Mouse (Mus musculus): ENCODE data around the gene Slc35c2. TPM values are rescaled to one million over a fixed set of nuclear protein-coding genes. Genes with fewer than 3 reads are reported as not detected.

Gene Slc35c2
- polyA plus RNA-seq, 1 experiment from 2014 or later = 37.6 TPM

- Histone ChIP-seq H3K27ac (replicated peaks) (no peak overlapping the region), H3K27me3 (replicated peaks) (peaks cover 95% of the 10 kb centered on the region), H3K4me1 (no peaks in the 10 kb centered on the region), H3K4me2 (no peak overlapping the region), H3K9me3 (no peaks in the 10 kb centered on the region), H3K4me3 (no peak overlapping the region), H3K9ac (no peak overlapping the region), H3K36me3 (no peaks in the 10 kb centered on the region)
- ATAC-seq (ENCODE audit: extremely low read depth, insufficient number of reproducible peaks, low FRiP score, low TSS enrichment) = no peak
- 60% methylated on average over 8 of the region's 8 CpGs for WGBS
These were observed 35.3 kb downstream of the Slc35c2 start for GRCm38 (mm10) chr2:165252381-165252780.

GRCm38 (mm10) chr2:165250903-165251302 lies 36.8 kb downstream of the Slc35c2 start:
- no peak overlapping the region for H3K27ac ChIP-seq (replicated peaks)
- no peaks in the 10 kb centered on the region for H3K9me3 ChIP-seq
- no peaks in the 10 kb centered on the region for H3K4me1 ChIP-seq
- no peak overlapping the region for H3K4me3 ChIP-seq
- H3K36me3 ChIP-seq = no peaks in the 10 kb centered on the region
- WGBS = 36% methylated on average over 1 of the region's 1 CpGs
- H3K4me2 ChIP-seq = no peak overlapping the region
- no peak overlapping the region for H3K9ac ChIP-seq
- no peak for ATAC-seq (ENCODE audit: extremely low read depth, insufficient number of reproducible peaks, low FRiP score, low TSS enrichment)
- H3K27me3 ChIP-seq (replicated peaks) = peaks cover 93% of the 10 kb centered on the region

GRCm38 (mm10) chr2:165248967-165249366 lies 38.7 kb downstream of the Slc35c2 start:
- no peak overlapping the region for H3K9ac ChIP-seq
- ATAC-seq (ENCODE audit: extremely low read depth, insufficient number of reproducible peaks, low FRiP score, low TSS enrichment) = no peak
- H3K36me3 ChIP-seq = no peaks in the 10 kb centered on the region
- H3K9me3 ChIP-seq = no peaks in the 10 kb centered on the region
- H3K27me3 ChIP-seq (replicated peaks) = peaks cover 93% of the 10 kb centered on the region
- 16% methylated on average over 3 of the region's 3 CpGs for WGBS
- no peak overlapping the region for H3K4me2 ChIP-seq
- H3K4me1 ChIP-seq = no peaks in the 10 kb centered on the region
- no peak overlapping the region for H3K4me3 ChIP-seq
- no peak overlapping the region for H3K27ac ChIP-seq (replicated peaks)

- peaks cover 94% of the 10 kb centered on the region for H3K27me3 ChIP-seq (replicated peaks)
- H3K27ac ChIP-seq (replicated peaks) = no peak overlapping the region
- no peak overlapping the region for H3K9ac ChIP-seq
- no peaks in the 10 kb centered on the region for H3K9me3 ChIP-seq
- 12% methylated on average over 11 of the region's 11 CpGs for WGBS
- no peak overlapping the region for H3K4me3 ChIP-seq
- H3K4me1 ChIP-seq = peaks cover 4% of the 10 kb centered on the region
- H3K4me2 ChIP-seq = no peak overlapping the region
- H3K36me3 ChIP-seq = no peaks in the 10 kb centered on the region
- no peak for ATAC-seq (ENCODE audit: extremely low read depth, insufficient number of reproducible peaks, low FRiP score, low TSS enrichment)
These were observed 41.3 kb downstream of the Slc35c2 start for GRCm38 (mm10) chr2:165246349-165246748.

- Histone ChIP-seq H3K9me3 (no peaks in the 10 kb centered on the region), H3K27me3 (replicated peaks) (peaks cover 99% of the 10 kb centered on the region), H3K9ac (no peak overlapping the region), H3K4me1 (peaks cover 4% of the 10 kb centered on the region), H3K4me2 (no peak overlapping the region), H3K4me3 (no peak overlapping the region), H3K27ac (replicated peaks) (no peak overlapping the region), H3K36me3 (no peaks in the 10 kb centered on the region)
- no peak for ATAC-seq (ENCODE audit: extremely low read depth, insufficient number of reproducible peaks, low FRiP score, low TSS enrichment)
- WGBS = 6% methylated on average over 11 of the region's 11 CpGs
These were observed 44.4 kb downstream of the Slc35c2 start for GRCm38 (mm10) chr2:165243122-165243720.

- no peak overlapping the region for H3K9ac ChIP-seq
- 2% methylated on average over 13 of the region's 13 CpGs for WGBS
- no peak overlapping the region for H3K4me2 ChIP-seq
- peaks cover 4% of the 10 kb centered on the region for H3K4me1 ChIP-seq
- H3K9me3 ChIP-seq = no peaks in the 10 kb centered on the region
- no peak overlapping the region for H3K4me3 ChIP-seq
- ATAC-seq (ENCODE audit: extremely low read depth, insufficient number of reproducible peaks, low FRiP score, low TSS enrichment) = no peak
- peaks cover 99% of the 10 kb centered on the region for H3K27me3 ChIP-seq (replicated peaks)
- no peaks in the 10 kb centered on the region for H3K36me3 ChIP-seq
- no peak overlapping the region for H3K27ac ChIP-seq (replicated peaks)
These were observed 45.1 kb downstream of the Slc35c2 start for GRCm38 (mm10) chr2:165242575-165242974.

GRCm38 (mm10) chr2:165241786-165242185 lies 45.9 kb downstream of the Slc35c2 start:
- no peak for ATAC-seq (ENCODE audit: extremely low read depth, insufficient number of reproducible peaks, low FRiP score, low TSS enrichment)
- peaks cover 98% of the 10 kb centered on the region for H3K27me3 ChIP-seq (replicated peaks)
- no peaks in the 10 kb centered on the region for H3K9me3 ChIP-seq
- no peaks in the 10 kb centered on the region for H3K36me3 ChIP-seq
- H3K27ac ChIP-seq (replicated peaks) = no peak overlapping the region
- H3K4me2 ChIP-seq = no peak overlapping the region
- WGBS = 45% methylated on average over 7 of the region's 7 CpGs
- no peak overlapping the region for H3K9ac ChIP-seq
- H3K4me1 ChIP-seq = peaks cover 4% of the 10 kb centered on the region
- no peak overlapping the region for H3K4me3 ChIP-seq

GRCm38 (mm10) chr2:165240371-165240770 lies 47.3 kb downstream of the Slc35c2 start:
- no peak overlapping the region for H3K4me3 ChIP-seq
- peaks cover 4% of the 10 kb centered on the region for H3K4me1 ChIP-seq
- peaks cover 99% of the 10 kb centered on the region for H3K27me3 ChIP-seq (replicated peaks)
- H3K4me2 ChIP-seq = no peak overlapping the region
- no peaks in the 10 kb centered on the region for H3K36me3 ChIP-seq
- 19% methylated on average over 8 of the region's 8 CpGs for WGBS
- ATAC-seq (ENCODE audit: extremely low read depth, insufficient number of reproducible peaks, low FRiP score, low TSS enrichment) = no peak
- no peaks in the 10 kb centered on the region for H3K9me3 ChIP-seq
- H3K27ac ChIP-seq (replicated peaks) = no peak overlapping the region
- H3K9ac ChIP-seq = no peak overlapping the region

- H3K9ac ChIP-seq = no peak overlapping the region
- H3K27ac ChIP-seq (replicated peaks) = no peak overlapping the region
- H3K4me1 ChIP-seq = peaks cover 12% of the 10 kb centered on the region
- no peak overlapping the region for H3K4me2 ChIP-seq
- peaks cover 99% of the 10 kb centered on the region for H3K27me3 ChIP-seq (replicated peaks)
- WGBS = 13% methylated on average over 15 of the region's 15 CpGs
- H3K9me3 ChIP-seq = no peaks in the 10 kb centered on the region
- no peak overlapping the region for H3K4me3 ChIP-seq
- ATAC-seq (ENCODE audit: extremely low read depth, insufficient number of reproducible peaks, low FRiP score, low TSS enrichment) = no peak
- H3K36me3 ChIP-seq = no peaks in the 10 kb centered on the region
These were observed 48.0 kb downstream of the Slc35c2 start for GRCm38 (mm10) chr2:165239533-165240144.

GRCm38 (mm10) chr2:165238416-165239145 lies 49.1 kb downstream of the Slc35c2 start:
- Histone ChIP-seq H3K9ac (no peak overlapping the region), H3K4me1 (peaks cover 21% of the 10 kb centered on the region), H3K4me2 (no peak overlapping the region), H3K27me3 (replicated peaks) (peaks cover 99% of the 10 kb centered on the region), H3K36me3 (no peaks in the 10 kb centered on the region), H3K9me3 (no peaks in the 10 kb centered on the region), H3K4me3 (no peak overlapping the region), H3K27ac (replicated peaks) (no peak overlapping the region)
- 12% methylated on average over 12 of the region's 12 CpGs for WGBS
- no peak for ATAC-seq (ENCODE audit: extremely low read depth, insufficient number of reproducible peaks, low FRiP score, low TSS enrichment)

GRCm38 (mm10) chr2:165234613-165235291 lies 52.9 kb downstream of the Slc35c2 start, which contains the start of gene Cdh22:
TSS of gene Cdh22 (minus strand) at chr2:165234853.
- H3K27me3 ChIP-seq (replicated peaks) = peaks cover 99% of the 10 kb centered on the region
- peak within 1 kb of the TSS; percentile 75 for H3K9ac ChIP-seq
- H3K27ac ChIP-seq (replicated peaks) = no peak within 1 kb of the TSS
- peak within 1 kb of the TSS; percentile 61 for H3K4me3 ChIP-seq
- H3K9me3 ChIP-seq = no peaks in the 10 kb centered on the region
- under 1% methylated on average over 56 of the region's 60 CpGs for WGBS
- H3K4me1 ChIP-seq = peaks cover 22% of the 10 kb centered on the region
- peak; percentile 65; the same call in 1 of the 2 replicates for ATAC-seq (ENCODE audit: extremely low read depth, insufficient number of reproducible peaks, low FRiP score, low TSS enrichment)
- peak within 1 kb of the TSS; percentile 97 for H3K4me2 ChIP-seq
- H3K36me3 ChIP-seq = no peaks in the 10 kb centered on the region
